Mouse (Mus musculus) frontal cortex, postnatal 25 days (tissue): Measurements from ENCODE around the gene Nxf1.
A peak's percentile ranks its signal among the peaks of the same experiment; 100 is the strongest.
"Not testable (repeated sequence)": the region's sequence is repeated elsewhere in the genome, so short reads cannot be mapped to it uniquely, and the experiment has no call there.

ENCODE experiments used
- DNase-seq, 2 experiments: peaks; one replicate each; pipeline ENCODE4 v3.0.0; 2022; ENCODE audit warnings: low spot score in 2 of 2

Gene Nxf1

DNA sequence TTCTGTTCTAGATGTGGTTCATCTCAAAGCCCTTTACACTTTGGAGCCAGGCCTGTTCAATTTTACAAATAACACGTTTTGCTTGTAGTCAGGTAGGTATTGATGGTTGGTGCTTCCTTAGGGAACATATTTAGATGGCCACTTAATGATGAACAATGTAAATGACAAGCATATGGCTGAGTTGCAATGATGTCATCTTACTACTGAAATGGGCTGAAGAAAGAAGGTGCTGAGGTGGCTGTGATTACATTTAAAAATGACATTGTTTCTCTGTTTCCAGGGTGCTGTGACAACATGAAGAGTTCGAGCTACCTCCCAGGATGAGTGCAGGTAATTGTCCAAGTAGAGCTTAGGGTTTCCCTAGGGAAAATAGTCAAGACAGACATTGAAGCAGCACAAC lies 32.5 kb upstream of the Nxf1 start:
- DNase-seq, result no peak

DNA sequence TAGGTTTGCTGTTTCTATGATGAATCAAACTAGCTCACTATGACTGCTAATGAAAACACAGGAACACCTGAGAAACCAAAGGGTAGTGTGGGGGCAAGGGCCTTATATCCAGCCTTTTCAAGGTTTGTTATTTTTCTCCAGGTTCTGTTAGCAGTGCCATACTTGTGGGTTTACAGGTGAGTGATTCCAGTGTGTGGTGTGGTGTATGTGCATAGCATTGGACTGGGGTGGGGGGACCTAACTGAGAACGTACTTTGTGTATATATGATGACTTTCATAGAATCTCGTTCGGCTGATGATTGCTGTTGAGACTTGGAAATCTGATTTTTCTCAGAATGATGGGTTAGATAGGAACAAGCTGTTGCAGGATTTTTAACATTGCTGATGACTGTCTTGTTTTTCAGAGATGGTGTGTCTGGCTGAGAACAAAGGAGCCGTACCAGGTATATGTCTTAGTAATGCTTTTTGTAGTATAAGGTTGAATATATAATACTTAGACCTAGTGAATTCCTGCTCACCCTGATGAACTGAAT lies 31.7 kb upstream of the Nxf1 start:
- no peak for DNase-seq

DNA sequence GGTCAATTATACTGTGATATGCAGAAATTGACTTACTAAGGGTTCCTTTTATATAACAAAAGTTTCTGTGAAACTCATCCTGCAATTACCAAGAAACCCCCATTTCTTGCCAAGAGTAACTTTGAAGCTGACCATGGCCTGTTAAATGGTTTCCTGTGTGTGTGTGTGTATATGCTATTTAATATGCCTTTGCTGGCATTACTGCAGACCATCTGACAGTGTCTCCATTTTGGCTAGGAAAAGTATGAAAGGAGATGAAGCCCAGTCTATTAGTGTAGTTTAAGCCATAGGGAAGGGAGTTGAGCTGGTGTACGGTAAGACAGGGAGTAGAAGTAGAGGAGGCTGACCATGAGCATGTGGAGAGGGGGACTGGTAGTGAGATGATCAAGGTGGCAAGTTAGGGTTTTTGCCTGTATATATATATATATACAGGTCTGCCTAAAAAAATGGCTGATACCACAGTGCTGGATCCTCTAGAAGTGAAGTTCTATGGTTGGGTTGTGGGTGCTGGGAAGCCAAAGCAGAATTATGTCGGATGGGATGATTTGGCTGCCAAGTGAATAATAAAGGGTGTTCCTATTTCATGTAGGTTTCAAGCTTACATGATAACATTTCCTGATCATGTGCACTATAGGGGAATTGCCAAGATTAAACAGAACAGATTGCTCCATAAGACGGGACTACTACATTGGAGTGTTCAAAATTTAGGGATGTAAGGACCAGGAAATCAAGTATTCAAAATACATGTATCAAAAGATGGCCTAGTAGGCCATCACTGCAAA lies 30.1 kb upstream of the Nxf1 start:
- no peak for DNase-seq

DNA sequence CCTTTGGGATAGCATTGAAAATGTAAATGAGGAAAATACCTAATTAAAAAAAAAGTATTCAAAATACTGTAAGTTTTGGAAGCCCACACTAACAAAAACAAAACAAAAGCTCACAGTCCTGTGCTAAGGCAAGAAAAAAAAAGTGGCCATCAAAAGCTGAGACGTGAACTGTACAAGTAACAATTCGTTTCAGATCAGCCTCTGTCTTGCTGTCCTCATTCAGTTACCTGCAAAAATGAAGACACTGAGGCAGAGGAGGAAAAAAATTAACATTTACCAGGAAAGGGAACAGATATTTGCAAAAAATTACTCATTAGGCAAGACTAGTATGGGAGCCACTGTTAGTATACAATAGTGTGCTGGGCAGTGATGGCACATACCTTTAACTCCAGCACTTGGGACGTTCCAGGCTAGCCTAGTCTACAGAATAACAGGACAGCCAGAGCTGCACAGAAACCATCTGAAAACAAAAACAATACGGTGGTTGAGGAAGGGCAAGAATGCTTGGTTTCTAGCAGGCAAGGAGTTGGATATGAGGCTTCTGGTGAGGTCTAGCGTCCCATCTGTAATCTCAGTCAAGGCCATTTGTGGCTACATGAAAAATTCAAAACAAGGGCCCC lies 29.3 kb upstream of the Nxf1 start:
- DNase-seq, result no peak

DNA sequence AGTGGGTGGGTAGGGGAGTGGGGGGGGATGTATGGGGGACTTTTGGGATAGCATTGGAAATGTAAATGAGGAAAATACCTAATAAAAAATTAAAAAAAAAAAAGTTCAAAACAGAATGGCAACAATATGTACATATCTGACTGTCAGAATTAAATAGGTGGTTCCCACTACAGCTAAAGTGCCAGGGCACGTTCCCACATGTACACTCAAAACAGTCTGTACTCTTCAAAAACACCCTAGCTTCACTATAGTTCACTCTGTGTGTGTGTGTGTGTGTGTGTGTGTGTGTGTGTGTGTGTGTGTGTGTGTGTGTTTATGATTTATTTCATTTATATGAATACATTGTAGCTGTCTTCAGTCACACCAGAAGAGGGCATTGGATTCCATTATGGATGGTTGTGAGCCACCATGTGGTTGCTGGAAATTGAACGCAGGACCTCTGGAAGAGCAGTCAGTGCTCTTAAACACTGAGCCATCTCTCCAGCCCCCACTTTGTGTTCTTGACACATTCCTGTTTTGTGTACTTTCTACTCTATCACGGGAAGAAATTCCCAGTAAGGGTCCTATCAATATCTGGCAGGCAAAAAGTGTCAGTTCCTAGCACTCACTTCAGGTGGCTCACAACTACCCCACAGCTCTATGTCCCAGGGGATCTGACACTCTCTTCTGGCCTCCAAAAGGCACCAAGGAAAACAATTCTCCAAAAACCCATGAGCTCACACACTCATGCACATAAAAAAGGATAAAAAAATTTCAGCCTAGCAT lies 28.4 kb upstream of the Nxf1 start:
- DNase-seq, result not testable (repeated sequence)

DNA sequence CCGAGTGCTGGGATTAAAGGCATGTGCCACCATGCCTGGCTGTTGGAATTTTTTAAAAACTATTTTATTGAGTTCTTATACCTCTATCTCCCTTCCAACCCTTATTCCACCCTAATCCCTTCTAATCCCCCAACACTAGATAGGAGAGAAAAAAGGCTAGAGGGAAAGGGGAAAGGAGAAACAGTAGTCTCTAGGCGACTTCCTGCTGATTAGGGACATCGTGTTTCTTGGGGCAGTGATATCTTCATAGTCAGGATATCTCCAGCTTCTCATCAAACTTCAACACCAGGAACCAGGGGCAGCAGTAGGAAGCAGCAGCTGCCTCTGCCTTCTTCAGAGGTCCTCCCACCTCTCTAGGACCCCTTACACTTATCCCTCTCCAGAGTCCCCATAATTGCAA lies 22.5 kb upstream of the Nxf1 start:
- no peak for DNase-seq

DNA sequence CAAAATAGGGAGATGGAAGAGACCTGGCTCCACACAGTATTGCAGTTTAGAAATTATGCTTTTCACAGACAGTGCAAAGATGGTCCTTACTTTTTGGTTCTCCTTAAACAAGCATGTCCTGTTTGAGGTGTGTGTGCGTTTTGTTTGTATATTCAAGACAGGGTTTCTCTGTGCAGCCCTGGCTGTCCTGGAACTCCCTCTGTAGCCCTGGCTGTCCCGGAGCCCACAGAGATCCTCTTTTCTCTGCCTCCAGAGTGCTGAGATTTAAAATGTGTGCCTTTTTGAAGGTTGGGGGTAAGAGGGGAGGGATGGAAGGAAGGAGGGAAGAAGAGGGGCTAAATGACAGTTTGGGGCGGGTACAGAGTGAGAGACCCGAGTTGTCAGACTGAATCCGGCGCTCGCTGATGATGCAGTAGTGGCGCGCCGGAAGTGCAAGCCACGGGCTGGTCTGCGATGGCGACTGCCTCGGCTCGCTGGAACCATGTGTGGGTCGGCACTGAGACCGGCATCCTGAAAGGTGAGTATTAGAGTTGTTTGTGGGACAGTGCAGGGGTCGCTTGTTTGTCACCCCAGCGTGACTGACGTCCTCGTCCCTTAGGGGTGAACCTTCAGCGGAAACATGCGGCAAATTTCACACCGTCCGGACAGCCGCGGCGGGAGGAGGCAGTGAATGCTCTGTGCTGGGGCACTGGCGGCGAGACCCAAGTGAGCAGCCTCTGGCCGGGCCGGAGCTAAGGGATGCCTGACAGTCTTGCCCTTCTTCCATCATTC lies 21.3 kb upstream of the Nxf1 start, which contains the start of gene Wdr74:
TSS of gene Wdr74 (plus strand) at position 439 of the 771 bp plus-strand sequence.
- peak; percentile 89 to 91 for DNase-seq

DNA sequence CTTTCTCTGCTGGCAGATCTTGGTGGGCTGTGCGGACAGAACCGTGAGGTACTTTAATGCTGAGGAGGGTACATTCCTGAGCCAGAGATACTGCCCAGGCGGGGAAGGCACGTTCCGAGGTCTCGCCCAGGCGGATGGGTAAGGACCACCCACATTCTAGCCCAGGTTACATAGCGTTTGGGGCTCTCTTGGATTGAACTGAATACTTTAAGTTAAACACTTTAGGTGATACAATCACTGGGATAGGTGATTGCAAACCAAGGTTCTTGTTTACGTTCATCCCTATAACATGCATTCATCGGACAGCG lies 20.8 kb upstream of the Nxf1 start:
- no peak for DNase-seq

DNA sequence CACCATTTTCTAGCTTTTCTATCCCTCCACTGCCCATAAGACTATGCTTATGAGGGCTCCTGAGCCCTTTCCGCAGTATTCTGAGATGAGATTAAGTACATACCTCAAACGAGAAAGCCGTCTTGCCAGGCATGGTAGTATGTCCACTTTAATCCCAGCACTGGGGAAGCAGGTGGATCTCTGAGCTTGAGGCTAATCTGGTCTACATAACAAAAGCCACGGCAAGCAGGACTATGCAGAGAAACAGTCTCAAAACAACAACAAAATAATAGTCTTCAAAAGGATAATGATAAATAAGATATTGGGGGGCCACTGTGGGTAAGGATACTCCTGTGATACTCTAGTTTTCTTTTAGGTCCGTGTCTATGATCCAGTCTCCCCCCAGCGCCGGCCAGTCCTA lies 18.0 kb upstream of the Nxf1 start:
- DNase-seq, result no peak

DNA sequence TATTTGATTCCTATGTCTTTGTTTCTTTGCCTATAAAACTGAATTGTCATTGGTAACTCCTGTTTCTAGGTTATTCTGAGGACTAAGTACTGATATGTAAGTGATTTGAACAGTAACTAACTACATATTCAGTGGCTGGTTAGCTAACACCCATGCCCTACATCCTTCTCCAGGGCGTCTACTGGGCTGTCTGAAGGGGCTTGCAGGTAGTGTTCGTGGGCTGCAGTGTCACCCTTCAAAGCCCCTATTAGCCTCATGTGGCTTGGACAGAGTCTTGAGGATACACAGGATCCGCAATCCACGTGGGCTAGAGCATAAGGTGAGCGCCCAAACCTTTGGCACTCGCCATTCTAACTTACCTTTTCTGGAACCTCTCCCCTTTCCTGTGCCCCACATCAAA lies 17.2 kb upstream of the Nxf1 start:
- DNase-seq, result no peak

DNA sequence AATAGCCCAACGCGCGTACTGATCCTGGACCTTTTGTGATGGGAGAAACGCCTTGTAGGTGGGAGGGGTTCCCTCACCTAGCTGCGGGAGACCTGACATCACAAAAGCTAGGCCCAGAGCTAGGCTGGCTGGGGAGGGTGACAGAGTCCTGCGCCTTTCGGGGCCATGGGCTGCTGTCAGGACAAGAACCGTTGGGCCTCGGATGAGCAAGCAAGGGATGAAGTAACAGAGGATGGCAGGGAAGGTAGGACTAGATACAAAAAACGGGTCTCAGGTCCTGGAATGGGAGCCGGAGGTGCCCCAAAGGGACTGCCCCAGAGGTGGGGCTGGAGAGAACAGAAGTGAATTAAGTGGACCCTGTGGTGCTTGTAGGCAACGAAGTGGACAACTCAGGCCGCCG lies 16.3 kb upstream of the Nxf1 start, which contains the start of gene 1700092M07Rik:
TSS of gene 1700092M07Rik (plus strand) at position 116 of the 400 bp plus-strand sequence.
- DNase-seq, result no peak

DNA sequence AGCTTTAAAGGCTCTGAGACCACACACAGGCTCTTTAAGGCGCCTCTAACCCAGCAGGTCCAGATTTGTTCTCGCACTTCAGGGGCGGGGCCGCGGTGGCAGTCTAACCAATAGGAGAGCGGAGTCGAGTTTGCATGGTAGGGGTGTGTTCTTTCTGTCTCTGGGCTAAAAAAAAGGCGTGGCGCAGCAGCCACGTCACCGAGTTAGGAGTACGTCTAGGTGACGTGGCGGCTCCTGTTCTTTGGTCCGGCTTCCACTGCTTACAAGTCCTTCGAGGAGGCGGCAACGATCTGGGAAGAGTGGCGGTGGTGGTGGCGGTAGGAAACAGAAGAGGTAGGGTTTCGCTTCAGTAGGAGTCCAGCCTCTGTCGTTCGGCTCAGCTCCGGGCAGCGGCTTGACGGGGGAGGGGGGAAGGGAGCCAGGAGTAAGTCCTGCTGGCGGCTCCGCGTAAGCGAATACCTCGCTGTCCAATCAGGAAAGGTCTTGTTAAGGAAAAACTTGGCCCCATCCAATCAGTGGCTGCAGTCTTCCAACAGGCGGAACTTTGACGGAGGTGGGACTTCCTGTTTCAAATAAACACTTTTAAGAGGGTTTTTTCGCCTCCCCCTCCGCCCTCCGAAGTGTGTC lies 15.5 kb upstream of the Nxf1 start, which contains the start of gene Stx5a:
TSS of gene Stx5a (plus strand) at position 171 of the 627 bp plus-strand sequence.
- peak; percentile 89 to 92 for DNase-seq

DNA sequence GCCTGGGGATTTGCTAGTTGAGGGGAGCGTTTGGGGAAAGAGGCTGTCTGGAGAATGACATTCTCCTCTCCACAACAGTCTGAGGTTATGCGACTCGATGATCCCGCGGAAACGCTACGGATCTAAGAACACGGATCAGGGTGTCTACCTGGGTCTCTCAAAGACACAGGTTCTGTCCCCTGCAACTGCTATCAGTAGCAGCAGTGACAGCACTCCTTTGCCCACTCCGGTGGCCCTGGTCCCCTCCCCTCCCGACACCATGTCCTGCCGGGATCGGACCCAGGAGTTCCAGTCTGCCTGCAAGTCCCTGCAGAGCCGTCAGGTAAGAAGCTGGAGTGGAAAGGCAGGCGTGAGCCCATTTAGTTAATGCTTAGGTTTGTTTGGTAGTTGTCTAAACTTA lies 14.7 kb upstream of the Nxf1 start:
- DNase-seq, result no peak

DNA sequence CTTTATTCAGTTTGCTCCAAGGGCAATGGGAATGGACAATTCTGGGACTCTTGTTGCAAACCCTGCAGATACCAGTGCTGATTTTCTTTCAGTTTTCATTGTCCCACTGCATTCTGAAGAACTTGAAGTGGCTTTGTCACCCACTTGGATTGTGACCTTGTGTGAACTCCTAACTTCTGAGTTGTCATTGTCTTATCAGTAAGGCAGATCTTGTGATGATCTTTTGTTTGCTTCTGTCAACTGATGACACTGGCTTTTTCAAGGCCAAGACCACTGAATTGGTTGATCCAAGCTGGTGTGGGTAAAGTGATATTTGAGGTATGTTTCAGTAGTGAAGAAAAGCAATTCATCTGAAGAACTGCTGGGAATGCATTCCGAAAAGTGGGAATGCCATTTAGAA lies 11.5 kb upstream of the Nxf1 start:
- DNase-seq, result no peak

DNA sequence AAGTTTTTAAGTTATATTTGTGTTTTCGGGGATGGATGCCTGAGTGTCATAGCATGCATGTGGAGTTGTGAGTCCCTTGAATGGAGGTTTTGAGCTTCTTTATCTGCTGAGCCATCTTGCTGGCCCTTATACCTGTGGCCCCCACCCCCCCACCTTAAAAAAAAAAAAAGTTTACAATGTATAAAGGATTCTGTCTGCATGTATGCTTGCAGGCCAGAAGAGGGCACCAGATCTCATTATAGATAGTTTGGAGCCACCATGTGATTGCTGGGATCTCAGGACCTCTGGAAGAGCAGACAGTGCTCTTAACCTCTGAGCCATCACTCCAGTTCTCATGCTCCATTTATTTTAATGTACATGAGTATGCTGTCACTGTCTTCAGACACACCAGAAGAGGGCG lies 9.5 kb upstream of the Nxf1 start:
- no peak for DNase-seq

DNA sequence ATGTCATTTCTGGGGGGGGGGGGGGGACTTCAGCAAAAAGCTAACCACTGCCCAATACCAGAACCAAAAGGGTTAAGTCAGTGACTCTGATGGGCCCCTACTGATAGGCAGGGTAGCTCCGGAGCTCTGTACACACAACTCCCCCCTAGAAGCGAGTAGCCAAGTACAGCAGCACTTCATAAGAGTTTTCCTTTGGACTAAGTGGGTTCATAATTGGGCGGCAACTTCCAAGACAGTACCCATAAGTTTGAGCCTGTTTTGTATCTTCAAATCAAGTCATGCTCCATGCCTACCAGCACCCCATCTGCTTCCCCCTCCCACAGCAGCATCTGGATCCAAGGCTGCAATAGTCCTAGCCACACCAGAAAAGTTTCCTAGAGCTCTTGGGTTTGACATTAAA lies 1.2 kb upstream of the Nxf1 start:
- no peak for DNase-seq

DNA sequence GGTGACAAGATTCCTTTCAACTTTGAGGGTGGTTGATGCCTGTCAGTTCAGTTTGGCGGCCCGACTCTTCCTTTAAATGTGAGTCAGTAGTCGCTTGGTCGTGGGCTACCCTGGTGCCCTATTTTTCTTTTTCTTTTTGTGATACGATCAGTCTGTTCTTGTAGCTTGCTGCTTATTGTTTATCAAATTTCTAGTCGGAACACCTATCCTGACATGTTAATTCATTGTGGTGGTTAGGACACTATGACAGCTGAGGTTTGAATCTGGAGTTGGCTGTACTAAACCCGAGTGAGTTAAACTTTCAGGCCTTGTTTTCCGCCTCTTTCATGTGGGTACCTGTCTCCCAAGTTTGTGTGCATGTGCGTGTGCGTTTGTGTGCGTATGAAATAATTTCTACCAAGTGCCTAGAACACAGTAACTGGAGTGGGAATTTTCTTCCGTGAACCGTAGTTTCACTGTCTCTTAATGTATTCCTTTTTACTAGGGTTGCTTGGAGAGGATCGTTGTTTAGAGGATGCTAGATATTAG lies 662 bp downstream of the Nxf1 start:
- DNase-seq, result no peak

DNA sequence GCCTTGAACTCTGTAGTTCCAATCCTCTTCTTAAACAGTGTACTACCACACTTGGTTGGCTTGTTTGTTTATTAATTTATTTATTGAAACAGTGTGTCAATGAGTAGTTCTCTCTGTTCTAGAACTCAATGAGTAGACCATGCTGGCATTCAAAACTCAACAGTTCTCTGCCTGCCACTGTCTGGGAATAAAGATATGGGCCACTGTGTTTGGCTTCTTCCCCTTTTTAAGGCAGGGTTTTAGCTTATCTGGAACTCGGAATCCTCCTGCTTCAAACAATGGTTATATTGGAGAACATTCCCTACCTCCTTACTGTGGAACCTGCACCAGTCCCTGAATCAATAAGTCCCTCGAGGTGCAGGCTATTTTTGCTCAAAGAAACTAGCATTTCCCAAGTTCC lies 2.0 kb downstream of the Nxf1 start:
- DNase-seq, result no peak

DNA sequence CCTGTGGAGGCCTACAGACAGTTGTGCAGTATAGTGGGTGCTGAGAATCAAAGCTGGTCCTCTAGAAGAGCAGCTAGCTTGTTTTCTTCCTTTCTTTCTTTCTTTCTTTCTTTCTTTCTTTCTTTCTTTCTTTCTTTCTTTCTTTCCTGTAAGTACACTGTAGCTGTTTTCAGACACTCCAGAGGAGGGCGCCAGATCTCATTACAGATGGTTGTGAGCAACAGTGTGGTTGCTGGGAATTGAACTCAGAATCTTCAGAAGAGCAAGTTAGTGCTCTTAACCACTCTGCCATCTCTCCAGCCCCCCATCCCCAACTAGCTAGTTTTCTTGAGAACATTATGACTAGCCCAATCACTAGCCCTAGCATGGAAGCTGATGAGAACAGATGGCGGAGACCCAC lies 3.9 kb downstream of the Nxf1 start:
- no peak for DNase-seq

DNA sequence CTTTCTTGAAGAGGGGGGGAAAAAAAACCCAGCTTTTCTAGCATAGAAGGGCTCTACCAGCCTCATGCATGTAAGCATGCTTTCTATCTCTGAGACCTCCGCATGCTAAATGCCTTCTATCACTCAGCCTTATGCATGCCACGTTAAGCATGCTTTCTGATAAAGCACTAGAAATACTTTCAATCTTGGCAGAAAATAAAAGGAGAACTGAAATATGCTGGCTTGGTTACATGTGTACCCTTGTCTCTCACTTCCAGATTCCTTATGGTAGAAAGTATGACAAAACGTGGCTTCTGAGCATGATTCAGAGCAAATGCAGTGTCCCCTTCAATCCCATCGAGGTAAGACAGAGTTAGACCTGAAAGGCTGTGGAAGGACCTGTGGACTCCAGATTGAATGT lies 6.4 kb downstream of the Nxf1 start:
- no peak for DNase-seq

DNA sequence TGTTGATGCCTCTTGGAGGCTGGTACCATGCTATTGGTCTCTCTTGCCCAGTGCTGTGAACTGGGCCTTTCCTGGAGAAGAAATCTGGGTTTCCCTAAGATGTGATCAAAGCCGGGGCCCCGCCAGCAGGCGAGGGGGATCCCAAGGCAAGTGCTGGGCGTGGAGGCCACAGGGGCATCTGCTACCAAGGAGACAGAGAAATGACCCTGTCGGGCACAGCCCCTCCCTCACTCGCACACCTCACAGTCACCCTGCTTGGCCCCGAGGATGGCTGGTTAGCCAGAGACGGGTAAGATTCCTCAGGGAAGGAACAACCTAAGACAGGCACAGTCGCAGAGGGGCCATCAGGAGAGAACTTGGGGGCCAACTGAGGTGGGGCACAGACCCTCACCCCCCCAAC lies 8.7 kb downstream of the Nxf1 start:
- no peak for DNase-seq
